Mouse (Mus musculus) skeletal muscle tissue, adult 2 months (tissue): ENCODE data around the gene Uap1.

Experiments used
- DNase-seq: peaks from one replicate; pipeline ENCODE4 v3.0.0-alpha.2; 2012; ENCODE audit warnings: low read depth, low spot score

Gene Uap1

GRCm38 (mm10) chr1:170174814-170175332 is at the start of gene Uap1:
TSS of gene Uap1 (minus strand) at chr1:170174957.
- DNase-seq, result peak; percentile 99

DNA sequence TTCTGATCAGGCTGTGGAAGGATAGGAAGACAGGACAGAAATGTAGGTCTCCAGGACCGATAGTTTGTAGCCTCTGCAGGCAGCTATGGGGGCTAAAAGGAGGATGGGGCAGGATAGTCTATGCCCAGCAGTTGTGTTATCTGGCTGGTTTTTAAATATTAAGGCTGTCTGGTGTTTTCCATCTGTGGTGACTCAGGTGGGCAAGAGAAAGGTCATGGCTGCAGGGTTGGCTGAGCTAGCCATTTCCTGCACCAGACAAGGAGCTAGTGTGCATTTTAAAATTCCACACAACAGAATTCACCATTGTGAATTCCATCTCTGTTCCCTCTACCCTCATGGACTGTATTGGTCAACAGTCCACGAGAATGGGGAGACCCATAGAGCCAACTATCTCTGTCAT is 48.5 kb upstream of the Uap1 start:
- DNase-seq, result no peak

- DNase-seq, result no peak
Observed at GRCm38 (mm10) chr1:170220351-170220750, 45.6 kb upstream of the Uap1 start.

GRCm38 (mm10) chr1:170218091-170218884 is 43.5 kb upstream of the Uap1 start:
- no peak for DNase-seq

- DNase-seq, result no peak
Observed at GRCm38 (mm10) chr1:170215590-170215989, 40.8 kb upstream of the Uap1 start.

DNA sequence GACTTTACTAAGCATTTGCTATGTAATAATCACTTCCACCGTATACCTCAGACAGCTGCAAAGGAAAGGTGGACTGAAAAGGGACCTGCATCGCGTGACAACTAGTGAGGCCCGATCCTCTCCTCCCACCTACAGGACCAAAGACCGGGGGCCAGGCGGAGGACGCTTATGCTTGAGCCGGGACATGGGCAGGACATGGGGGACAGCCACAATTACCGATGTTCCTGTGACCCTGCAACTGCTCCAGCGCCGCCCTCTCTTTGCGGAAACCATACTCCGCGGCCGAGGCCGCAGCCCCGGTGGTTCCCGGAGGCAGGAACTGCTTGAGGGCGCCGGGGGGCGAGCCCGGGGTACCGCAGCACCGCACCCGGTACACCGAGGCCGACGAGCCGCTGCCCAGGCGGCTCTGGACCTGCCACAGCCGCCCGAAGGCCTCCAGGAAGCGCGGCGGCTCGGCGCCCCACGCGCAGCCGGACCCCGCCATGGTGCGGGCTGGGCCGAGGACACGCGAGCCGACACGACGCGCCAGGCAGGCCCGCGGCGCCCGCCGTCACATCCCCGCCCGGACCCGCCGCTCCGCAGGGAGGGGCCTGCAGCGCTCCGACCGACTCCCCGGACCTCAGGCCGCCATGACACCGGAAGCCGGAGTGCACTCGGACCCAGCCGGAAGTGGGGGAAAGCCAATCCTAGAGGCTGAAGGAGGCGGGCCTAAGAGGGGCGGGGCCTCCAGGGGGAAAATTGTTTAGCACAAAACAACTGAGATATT is 40.2 kb upstream of the Uap1 start, which contains the start of gene Uhmk1:
TSS of gene Uhmk1 (minus strand) at position 641 of the 766 bp plus-strand sequence.
- DNase-seq, result peak; percentile 78

DNA sequence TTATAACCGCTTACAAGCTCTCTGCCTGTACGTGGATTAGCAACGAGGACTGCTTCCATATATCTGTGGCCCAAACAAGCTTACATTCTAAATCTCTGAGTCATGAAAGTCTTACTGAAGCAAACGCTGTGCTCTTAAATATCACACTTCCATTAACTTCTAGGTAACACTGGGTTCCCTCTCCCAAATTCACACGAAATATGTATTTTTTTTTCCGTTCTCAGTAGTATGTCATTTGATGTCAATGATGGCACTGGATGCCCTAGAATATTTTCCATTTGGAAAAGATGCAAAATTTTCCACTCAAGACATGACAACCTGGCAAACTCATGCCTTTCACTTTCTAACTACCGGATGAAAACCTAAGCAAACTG is 39.6 kb upstream of the Uap1 start:
- DNase-seq, result no peak

DNA sequence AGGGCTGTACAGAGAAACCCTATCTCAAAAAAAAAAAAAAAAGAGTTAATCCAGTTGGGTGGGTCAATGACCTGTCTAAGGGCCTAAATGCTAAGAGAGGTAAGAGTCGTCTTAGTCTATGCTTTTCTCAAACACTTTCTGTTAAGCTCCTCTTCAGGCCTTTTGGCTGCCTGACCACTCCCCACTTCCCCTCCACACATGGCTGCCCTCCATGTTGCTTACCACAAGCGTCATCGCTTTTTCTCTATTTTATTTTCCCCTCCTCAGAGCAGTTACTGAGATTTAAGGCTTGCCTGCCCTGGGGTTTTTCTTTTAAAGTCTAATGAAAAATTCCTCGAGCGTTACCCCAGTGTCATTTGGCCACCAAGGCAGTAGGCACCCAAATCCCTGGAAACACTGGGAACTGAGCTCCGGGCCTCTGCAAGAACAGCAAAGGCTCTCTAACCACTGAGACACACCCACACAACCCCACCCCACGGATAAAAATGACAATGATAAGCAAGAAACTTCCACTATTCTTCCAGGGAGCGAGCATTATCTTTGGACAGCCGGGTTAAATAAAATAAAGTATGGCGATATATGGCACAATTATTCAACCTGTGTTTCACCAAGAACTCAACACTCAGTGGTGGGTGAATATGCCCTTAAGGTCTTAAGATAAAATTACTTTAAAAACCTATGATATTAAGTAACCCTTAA is 38.6 kb upstream of the Uap1 start:
- no peak for DNase-seq

GRCm38 (mm10) chr1:170206395-170206794 is 31.6 kb upstream of the Uap1 start:
- DNase-seq, result no peak

- DNase-seq, result no peak
Observed at GRCm38 (mm10) chr1:170200379-170200778, 25.6 kb upstream of the Uap1 start.

GRCm38 (mm10) chr1:170196211-170196610 is 21.5 kb upstream of the Uap1 start:
- DNase-seq, result no peak

DNA sequence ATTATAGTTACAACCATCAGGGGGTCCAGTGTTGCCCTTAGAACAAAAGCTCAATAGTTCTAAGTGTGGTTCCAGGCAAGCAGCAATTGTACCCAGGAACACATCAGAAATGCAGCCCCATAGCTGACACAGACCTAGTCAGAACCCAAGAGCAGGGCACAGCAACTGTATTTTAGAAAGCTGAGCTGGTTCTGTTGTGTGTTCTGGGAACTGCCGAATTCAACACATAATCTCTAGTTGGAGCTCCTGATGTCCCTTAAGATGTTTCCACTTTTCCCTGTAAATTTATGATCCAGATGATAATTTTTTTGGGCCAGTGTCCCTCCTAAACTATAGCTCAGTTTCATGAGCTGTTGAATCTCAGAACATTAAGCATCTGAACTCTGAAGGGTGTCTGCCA is 17.2 kb upstream of the Uap1 start:
- DNase-seq, result no peak

DNA sequence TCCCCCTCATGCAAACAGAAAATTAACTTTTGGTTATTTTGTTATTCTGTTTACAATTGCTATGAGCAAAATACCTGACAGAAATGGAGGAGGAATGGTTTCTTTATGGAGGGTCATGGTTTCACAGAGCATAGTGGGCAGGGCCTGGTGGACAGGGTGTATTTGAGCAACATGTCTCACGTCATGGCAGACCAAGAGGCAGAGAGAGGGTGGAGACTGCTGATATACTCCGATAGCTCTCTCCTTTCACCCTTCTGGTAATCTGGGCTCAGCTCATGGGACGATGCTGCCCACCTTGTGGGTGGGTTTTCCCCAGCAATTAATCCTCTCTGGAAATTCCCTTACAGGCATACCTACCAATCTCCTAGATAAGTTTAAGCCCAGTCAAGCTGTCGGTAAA is 15.5 kb upstream of the Uap1 start:
- DNase-seq, result no peak

GRCm38 (mm10) chr1:170188601-170189000 is 13.8 kb upstream of the Uap1 start:
- DNase-seq, result peak; percentile 85

- no peak for DNase-seq
Observed at GRCm38 (mm10) chr1:170186531-170186930, 11.8 kb upstream of the Uap1 start.

DNA sequence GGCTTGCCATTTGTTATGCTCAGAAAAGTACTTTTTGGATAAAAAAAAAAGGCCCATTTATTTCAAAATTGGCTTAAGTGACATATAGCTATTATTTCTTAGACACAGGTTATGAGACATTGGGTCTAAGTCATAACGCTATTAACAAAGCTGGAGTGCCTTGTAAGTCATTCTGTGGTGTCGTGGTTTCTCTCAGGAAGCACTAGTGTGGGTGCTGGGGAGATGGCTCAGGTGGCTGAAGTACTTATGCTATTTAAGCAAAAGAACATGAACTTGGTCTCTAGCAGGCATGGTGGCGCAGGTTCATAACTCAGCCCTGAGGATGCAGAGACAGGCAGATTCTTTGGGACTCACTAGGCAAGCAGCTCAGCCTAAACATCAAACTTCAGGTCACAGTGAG is 10.4 kb upstream of the Uap1 start:
- DNase-seq, result no peak

DNA sequence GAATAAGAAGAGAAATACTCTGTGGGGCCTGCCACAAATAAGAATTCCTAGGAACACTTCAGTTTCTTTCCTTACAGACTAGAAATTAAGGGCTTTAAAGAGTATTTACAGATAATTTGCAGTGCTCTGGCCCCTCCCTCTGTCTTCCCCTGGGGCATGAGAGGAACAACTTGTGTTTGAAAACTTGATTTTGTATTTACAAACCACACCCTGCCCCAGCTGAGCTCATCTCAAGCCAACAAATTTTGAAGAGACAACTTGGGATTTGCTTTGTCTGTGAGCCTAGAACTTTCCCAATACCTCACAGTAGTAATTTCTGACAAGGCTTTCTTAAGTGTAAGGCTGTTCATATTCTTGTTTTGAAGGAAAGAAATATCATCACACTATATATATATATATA is 7.9 kb upstream of the Uap1 start:
- DNase-seq, result peak; percentile 78

DNA sequence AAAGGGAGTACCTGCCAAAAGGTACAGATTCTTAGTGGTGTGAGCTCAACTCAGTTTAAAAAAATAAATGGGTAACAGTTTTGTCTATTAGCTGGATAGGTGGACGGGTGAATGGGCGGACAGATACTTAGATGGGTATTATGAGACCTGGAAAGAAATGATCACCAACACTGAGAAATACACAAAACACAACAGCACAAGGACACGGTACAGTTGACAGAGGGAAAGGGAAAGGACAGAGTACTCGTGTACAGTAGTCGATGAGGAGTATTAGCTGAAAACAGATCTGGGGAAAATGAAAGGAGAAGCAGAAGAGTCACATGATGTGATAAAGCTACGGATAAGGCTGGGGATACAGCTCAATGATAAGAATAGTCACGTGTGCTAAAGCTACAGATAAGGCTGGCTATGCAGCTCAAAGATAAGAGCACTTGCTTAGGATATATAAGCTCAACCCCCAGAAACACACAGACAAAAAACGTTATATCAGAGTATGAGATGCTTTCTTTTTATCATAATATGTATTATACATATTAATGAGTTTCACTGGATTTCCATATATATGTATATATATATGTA is 2.0 kb upstream of the Uap1 start:
- DNase-seq, result no peak

DNA sequence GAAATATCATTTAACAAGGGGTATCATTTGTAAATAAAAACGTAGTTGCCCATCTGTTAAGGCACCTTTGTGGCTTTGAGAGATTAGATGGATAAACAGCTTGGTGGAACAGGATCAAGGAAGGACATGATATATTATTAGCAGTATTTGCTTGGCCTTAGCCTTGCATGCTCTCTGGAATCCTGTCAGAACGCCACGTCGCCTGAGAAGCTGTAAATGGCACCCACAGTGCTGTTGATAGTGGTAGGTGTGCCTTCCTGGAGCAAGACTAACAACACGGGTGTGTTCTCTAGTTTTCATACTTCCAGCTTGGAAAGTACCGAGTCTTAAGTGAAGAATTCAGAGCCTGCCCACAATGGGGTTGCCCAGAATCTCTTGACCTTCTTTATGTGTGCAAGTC is 1.1 kb upstream of the Uap1 start:
- no peak for DNase-seq

DNA sequence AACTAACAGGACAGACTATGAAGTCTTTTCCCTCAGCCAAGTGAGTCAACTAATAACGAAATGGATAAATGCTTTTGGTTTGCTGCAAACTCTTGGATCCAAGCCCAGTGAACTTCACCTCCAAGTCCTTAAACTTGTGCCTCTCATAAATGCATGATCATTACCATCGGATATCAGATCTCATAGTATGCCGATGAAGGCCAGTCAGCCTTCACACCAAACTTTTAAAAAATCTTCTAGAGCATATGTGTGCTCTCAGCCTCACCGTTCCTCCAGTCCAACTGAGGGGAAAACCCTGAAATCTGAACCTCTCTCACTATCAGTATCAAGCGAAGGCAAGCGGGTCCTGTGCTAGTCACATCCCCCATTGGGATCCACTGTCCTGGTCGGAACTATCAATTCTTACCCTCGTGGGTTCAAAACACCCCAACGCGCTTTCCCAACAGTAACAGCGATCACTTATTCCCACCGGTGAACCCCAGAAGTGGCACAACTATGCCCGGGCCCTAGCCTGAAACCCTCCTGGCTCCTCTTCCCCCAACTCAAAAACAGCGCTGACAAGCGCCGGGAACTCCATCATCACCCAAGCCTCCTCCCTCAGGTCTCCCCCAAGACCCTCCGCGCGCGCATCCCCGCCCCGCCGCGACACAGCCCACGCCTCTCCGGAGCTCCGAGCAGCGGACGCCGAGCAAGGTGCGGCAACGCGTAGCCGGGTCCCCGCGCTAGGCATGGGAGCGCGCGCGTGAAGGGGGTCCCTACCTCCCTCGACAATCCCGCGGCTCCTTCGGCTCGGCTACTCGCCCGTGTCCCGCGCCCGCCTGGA is 555 bp downstream of the Uap1 start:
- DNase-seq, result peak; percentile 59

DNA sequence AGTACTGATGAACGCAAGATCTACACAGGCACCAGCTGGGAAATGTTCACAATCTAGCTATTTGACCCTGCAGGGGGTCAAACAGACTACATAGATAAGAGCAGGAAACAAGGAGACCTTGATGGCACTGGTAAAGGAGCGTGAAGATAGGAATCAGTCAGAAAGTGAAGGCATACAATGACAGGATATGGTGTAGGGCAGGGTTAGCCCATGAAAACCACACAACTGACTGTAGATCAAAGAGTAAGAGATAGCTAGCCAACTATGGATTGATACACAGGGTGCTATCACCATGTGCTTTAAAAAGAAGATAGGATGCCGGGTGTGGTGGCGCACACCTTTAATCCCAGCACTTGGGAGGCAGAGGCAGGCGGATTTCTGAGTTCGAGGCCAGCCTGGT is 7.0 kb downstream of the Uap1 start:
- DNase-seq, result no peak
